Mouse (Mus musculus): Measurements from ENCODE around the gene Gm572. TPM values are rescaled to one million over a fixed set of nuclear protein-coding genes. Genes with fewer than 3 reads are reported as not detected.

Gene Gm572
- total RNA-seq, 2 experiments from 2014 or later = 0.29 TPM; not detected in 1

- ATAC-seq (ENCODE audit: poor library complexity, severe bottlenecking) = no peak
Measured at GRCm38 (mm10) chr4:148710446-148710845, 67.3 kb downstream of the Gm572 start.

DNA sequence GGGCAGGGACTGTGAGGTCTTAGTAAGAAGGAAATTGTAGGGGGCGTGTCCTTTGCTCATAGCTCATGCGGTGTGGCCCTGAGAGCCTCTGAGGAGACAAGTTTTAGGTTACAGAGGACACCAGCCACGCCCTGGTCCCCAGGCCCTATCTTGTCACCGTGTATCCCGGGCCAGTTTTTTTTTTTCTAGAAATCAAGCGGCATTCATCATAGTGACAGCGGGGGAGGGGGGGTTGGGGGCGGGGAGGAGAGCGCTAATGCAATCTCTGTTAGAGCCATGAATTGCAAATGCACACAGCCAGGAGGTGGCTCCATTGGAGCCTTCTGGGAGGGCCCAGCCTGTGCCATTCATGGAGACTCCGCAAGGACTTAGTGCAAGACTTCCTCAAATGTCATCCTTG lies 68.2 kb downstream of the Gm572 start:
- ATAC-seq (ENCODE audit: poor library complexity, severe bottlenecking) = no peak

- ATAC-seq (ENCODE audit: poor library complexity, severe bottlenecking) = no peak
Measured at GRCm38 (mm10) chr4:148712632-148713031, 69.5 kb downstream of the Gm572 start.

- ATAC-seq (ENCODE audit: poor library complexity, severe bottlenecking) = no peak
Measured at GRCm38 (mm10) chr4:148714064-148714463, 70.9 kb downstream of the Gm572 start.

DNA sequence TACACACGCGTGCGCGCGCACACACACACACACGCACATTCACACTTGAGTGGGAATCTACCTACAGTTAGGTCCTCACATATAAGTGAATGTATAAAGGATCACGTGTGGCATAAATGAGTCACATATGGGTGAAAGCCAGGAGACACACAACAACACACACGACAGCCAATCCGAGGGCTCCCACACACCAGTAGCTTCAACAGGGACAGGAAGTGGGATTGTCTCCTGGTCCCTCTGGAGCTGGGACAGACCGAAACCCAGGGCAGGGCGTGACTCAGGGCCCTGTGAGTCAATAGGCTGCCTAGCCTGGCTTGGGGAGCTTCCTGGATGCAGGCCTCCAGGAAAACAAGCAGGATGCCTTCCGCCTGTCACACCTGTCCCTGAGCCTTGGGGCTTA lies 71.6 kb downstream of the Gm572 start:
- no peak for ATAC-seq (ENCODE audit: poor library complexity, severe bottlenecking)

GRCm38 (mm10) chr4:148715396-148715795 lies 72.3 kb downstream of the Gm572 start:
- ATAC-seq (ENCODE audit: poor library complexity, severe bottlenecking) = no peak

Other genes starting within 250 kb of the Gm572 start
- 5.6 and 7.6 TPM in 2 replicates for gene Ubiad1, start 198.5 kb upstream of the Gm572 start, total RNA-seq (2015)
- 6.4 and 7.7 TPM in 2 replicates for gene Ubiad1, start 198.5 kb upstream of the Gm572 start, total RNA-seq (2017)
- gene Mtor, start 194.7 kb upstream of the Gm572 start, total RNA-seq (2015) = 14.2 and 14.3 TPM in 2 replicates
- 10.8 and 13.6 TPM in 2 replicates for gene Mtor, start 194.7 kb upstream of the Gm572 start, total RNA-seq (2017)
- gene Angptl7, start 142.9 kb upstream of the Gm572 start, total RNA-seq (2015) = not detected in 2 replicates
- not detected in 2 replicates for gene Angptl7, start 142.9 kb upstream of the Gm572 start, total RNA-seq (2017)
- 47.0 and 48.7 TPM in 2 replicates for gene Exosc10, start 84.9 kb upstream of the Gm572 start, total RNA-seq (2015)
- 42.4 and 42.8 TPM in 2 replicates for gene Exosc10, start 84.9 kb upstream of the Gm572 start, total RNA-seq (2017)
- 21.0 and 27.3 TPM in 2 replicates for gene Srm, start 51.8 kb upstream of the Gm572 start, total RNA-seq (2015)
- gene Srm, start 51.8 kb upstream of the Gm572 start, total RNA-seq (2017) = 4.7 and 8.5 TPM in 2 replicates
- gene Masp2, start 40.8 kb upstream of the Gm572 start, total RNA-seq (2015) = 0.21 TPM in 1 of 2 replicates, not detected in the other
- 0.77 TPM in 1 of 2 replicates, not detected in the other for gene Masp2, start 40.8 kb upstream of the Gm572 start, total RNA-seq (2017)
- 193 and 196 TPM in 2 replicates for gene Tardbp, start 16.3 kb upstream of the Gm572 start, total RNA-seq (2015)
- 339 and 406 TPM in 2 replicates for gene Tardbp, start 16.3 kb upstream of the Gm572 start, total RNA-seq (2017)
- gene Casz1, start 161.1 kb downstream of the Gm572 start, total RNA-seq (2015) = 3.0 and 3.3 TPM in 2 replicates
- 1.7 and 2.5 TPM in 2 replicates for gene Casz1, start 161.1 kb downstream of the Gm572 start, total RNA-seq (2017)